Mouse (Mus musculus): ENCODE measurements around the gene Ctso.

Gene Ctso

DNA sequence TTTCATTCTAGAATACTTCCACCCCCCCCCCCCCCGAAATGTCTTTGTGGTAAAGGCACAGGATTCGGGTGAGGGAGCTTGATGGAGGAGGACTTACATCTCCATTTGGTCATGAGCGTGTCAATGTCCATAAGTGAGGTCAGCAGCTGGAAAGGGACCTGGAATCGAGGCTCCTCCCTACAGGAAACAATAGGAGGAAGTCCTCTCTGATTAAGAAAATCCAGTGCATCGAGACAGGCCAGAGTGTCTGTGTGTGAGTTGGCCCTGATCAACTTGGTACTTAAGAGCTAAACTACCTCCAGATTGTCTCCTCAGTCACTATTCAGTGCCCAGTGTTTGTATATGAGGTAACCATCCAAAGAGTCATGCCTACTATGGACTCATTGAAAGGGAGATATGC is 28.9 kb downstream of the Ctso start:
- DNase-seq, result no peak

GRCm38 (mm10) chr3:81963768-81964167 is 31.4 kb downstream of the Ctso start:
- DNase-seq, result no peak

GRCm38 (mm10) chr3:81964596-81964995 is 32.2 kb downstream of the Ctso start:
- DNase-seq, result no peak

- DNase-seq, result no peak
Observed at GRCm38 (mm10) chr3:81975607-81976006, 43.2 kb downstream of the Ctso start.

DNA sequence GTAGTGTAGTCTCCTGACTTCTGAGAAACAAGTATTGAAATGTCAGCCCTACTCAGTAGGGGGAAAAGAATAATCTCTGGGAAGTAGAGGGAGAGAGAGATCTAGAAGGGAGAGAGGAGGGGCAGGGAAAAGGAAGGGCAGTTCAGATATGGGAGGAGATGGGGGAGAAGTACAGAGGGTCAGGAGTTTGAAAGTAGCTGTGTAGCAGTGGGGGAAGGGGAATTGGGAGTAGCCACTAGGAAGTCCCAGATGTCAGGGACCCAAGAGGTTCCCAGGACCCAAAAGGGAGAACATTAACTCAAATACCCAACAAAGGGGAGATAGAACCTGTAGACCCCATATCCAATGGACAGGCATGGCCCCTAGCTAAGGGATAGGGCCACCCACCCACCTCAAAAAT is 43.7 kb downstream of the Ctso start, which contains the start of gene Tdo2:
TSS of gene Tdo2 (minus strand) at position 101 of the 400 bp plus-strand sequence.
- DNase-seq, result no peak

GRCm38 (mm10) chr3:81981576-81981975 is 49.2 kb downstream of the Ctso start:
- no peak for DNase-seq

DNA sequence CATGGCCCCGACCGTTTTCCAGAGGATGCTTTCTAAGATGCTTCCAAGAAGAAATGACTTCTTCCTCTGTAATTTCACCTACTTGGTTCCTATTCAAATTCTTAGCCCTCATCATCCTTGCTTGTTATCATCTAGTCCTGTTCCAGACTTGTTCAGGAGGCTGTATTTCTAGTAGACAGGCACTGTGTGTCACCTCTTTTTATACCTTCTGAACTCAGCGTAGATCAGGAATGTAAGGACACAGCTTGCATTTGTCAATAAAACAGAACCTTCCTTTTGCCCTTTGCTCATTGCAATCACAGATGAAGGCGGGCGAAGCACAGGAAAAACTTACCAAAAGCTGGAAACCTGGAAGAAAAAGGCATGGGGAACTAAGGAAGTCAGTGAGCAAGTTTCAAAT is 49.6 kb downstream of the Ctso start, which contains the start of gene Asic5:
TSS of gene Asic5 (plus strand) at position 301 of the 400 bp plus-strand sequence.
- no peak for DNase-seq

- no peak for DNase-seq
Observed at GRCm38 (mm10) chr3:81983120-81983895, 50.9 kb downstream of the Ctso start.

- DNase-seq, result no peak
Observed at GRCm38 (mm10) chr3:81985100-81985499, 52.7 kb downstream of the Ctso start.

DNA sequence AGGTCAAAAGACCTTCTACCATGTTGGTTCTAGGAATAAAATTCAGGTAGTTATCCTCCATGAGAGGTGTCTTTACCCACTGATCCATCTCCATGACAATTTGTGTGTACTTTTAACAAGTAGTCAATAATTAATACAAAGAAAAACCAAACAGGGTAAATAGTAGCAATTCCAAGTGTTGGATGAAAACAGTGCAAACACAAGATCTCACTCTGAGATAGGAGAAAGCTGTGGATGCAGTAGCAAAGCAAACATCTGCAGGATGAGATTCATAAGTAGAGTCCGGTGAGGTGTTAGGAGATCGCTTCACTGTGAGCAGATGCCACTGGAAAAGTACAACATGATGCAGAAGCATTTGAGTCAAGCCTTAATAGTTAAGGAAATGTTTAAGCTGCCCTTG is 53.7 kb downstream of the Ctso start:
- no peak for DNase-seq

GRCm38 (mm10) chr3:81987628-81988027 is 55.2 kb downstream of the Ctso start:
- no peak for DNase-seq

DNA sequence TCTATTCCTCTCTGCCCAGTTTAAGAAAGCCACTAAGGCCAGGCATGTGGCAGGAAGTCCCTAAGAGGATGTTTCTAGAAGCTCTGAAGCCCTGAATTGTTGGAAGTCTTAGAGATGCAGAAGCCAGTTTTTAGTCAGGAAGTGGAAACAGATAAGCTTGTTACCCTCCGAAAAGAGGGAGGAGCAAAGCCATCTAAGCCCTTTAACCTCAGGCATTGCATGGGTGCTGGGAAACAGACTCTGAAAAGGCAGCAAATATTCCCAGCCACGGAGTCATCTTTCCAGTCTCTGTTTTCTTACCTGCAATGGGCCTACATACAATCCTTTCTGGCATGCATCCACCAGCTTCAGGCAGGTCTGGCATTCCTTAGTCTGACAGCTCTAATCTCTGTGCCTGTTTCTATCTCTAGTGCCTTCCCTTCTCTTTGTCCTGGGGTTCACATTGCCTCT is 57.3 kb downstream of the Ctso start:
- no peak for DNase-seq

- no peak for DNase-seq
Observed at GRCm38 (mm10) chr3:81990531-81990930, 58.1 kb downstream of the Ctso start.

- DNase-seq, result no peak
Observed at GRCm38 (mm10) chr3:81995371-81995770, 63.0 kb downstream of the Ctso start.

- peak; percentile 42 for DNase-seq
Observed at GRCm38 (mm10) chr3:81995988-81996387, 63.6 kb downstream of the Ctso start.

All from lung, postnatal 14 days (tissue).